Mouse (Mus musculus) brain, embryonic 14.5 days (tissue): Measurements from ENCODE around the gene Ano6.

Experiments
- CTCF ChIP-seq: fragments of 200-500 bp; IDR thresholded peaks from 2 replicates; pipeline ENCODE4 v1.5.1; 2012; ENCODE audit warnings: inconsistent platforms, mild to moderate bottlenecking, moderate library complexity, borderline replicate concordance; ENCODE audit not compliant: insufficient read depth, insufficient read length; ENCODE audit errors: extremely low read depth
- POLR2A ChIP-seq: fragments of 200-500 bp; IDR thresholded peaks from 2 replicates; pipeline ENCODE4 v1.6.1; 2012; ENCODE audit warnings: mild to moderate bottlenecking, inconsistent platforms, borderline replicate concordance; ENCODE audit not compliant: poor library complexity, insufficient read depth, insufficient read length, severe bottlenecking; ENCODE audit errors: extremely low read depth

DNA sequence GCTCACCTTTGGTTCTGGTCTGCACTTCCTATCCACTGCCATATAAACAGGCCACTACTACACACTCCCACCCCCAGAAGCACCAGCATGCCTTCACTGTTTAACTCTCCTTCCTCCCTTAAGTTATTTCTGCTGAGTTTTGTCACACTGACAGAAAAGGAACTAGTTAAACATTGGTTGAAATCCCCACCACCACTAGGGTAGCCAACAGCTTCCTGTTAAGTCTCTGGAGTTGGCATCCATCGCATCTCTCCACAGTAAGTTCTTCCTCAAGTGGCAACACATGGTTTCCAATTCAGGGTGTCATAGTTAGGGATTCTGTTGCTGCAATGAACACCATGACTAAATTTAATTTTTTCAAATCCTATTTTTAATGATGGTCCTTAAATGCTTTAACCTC is 116.2 kb downstream of the Ano6 start:
- no peak for TF ChIP-seq CTCF
- no peak for TF ChIP-seq POLR2A
